Comparison of ENCODE assay signal across 8 mouse cellular contexts in the genomic region with DNA sequence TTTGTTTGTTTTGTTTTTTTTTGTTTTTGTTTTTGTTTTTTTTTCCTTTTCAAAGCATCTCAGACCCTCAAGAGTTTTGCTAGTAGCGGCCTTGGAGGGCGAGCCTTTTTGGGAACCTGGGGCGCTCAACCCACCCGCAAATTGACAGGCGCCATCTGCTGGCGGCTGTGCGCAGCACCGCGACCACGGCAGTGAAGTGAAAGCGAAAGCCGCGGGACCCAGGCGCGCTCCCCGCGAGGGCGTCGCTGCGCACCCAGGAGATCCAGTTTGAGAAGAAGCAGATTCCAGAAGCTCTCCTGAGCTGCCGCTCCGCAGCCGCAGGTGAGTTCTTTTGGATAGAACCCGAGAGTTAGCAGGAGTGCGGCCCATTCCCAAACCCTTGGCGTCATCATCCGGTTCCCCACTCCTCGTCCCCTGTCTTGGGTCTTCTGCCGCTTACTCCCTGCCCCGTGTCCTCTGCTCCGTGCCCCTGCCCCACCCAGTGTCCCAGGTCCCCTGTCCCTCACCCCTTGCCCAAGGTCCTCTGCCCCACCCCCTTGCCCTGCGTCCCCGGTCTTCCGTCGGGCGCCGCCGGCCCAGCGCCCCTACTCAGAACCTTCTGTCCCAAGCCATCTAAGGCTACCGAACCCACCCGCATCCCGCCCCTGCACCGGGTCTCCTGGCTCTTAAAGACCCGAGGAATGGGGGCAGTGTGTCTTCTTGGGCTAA. TPM values are rescaled to one million over a fixed set of nuclear protein-coding genes. Genes with fewer than 3 reads are reported as not detected.
A peak's percentile ranks its signal among the peaks of the same experiment; 100 is the strongest.
DNase-seq lines count a peak whose midpoint lies in the region; ATAC-seq and TF ChIP-seq lines count a peak whose summit lies in the region.

No protein-coding gene starts in this region.

- TF ChIP-seq POLR2A in limb, embryonic 14.5 days (IDR thresholded peaks at IDR 0.05; ENCODE audit: borderline replicate concordance, extremely low read depth, insufficient read depth, insufficient read length), result no peak

- under 1% methylated on average over 42 of the region's 44 CpGs for WGBS in embryonic facial prominence, embryonic 14.5 days
- WGBS in heart, embryonic 10.5 days, result 1% methylated on average over 44 of the region's 44 CpGs
- 1% methylated on average over 44 of the region's 44 CpGs for WGBS in kidney, embryonic 14.5 days
- 2% methylated on average over 41 of the region's 44 CpGs for WGBS in limb, embryonic 14.5 days
- 1% methylated on average over 44 of the region's 44 CpGs for WGBS in midbrain, embryonic 15.5 days

- H3K9me3 ChIP-seq in embryonic facial prominence, embryonic 14.5 days (ENCODE audit: control insufficient read depth, low read length), result no peaks in the 10 kb centered on the region
- H3K9me3 ChIP-seq in heart, embryonic 10.5 days, result no peaks in the 10 kb centered on the region
- no peaks in the 10 kb centered on the region for H3K9me3 ChIP-seq in kidney, embryonic 14.5 days (ENCODE audit: control insufficient read depth, low read length)
- H3K9me3 ChIP-seq in limb, embryonic 14.5 days (ENCODE audit: control insufficient read depth, low read length), result no peaks in the 10 kb centered on the region
- no peaks in the 10 kb centered on the region for H3K9me3 ChIP-seq in midbrain, embryonic 15.5 days

- H3K9ac ChIP-seq in embryonic facial prominence, embryonic 14.5 days (ENCODE audit: low read depth, low read length), result peak overlapping the region; percentile 73
- H3K9ac ChIP-seq in kidney, embryonic 14.5 days (ENCODE audit: low read depth, low read length), result peak overlapping the region; percentile 56
- peak overlapping the region; percentile 68 for H3K9ac ChIP-seq in limb, embryonic 14.5 days (ENCODE audit: low read depth, low read length, severe bottlenecking)
- peak overlapping the region; percentile 62 for H3K9ac ChIP-seq in midbrain, embryonic 15.5 days

- H3K36me3 ChIP-seq in embryonic facial prominence, embryonic 14.5 days (ENCODE audit: control insufficient read depth, insufficient read depth, low read length), result no peaks in the 10 kb centered on the region
- H3K36me3 ChIP-seq in heart, embryonic 10.5 days, result no peaks in the 10 kb centered on the region
- H3K36me3 ChIP-seq in kidney, embryonic 14.5 days (ENCODE audit: control insufficient read depth, insufficient read depth, low read length), result no peaks in the 10 kb centered on the region
- H3K36me3 ChIP-seq in limb, embryonic 14.5 days (ENCODE audit: control insufficient read depth, insufficient read depth, low read length), result no peaks in the 10 kb centered on the region
- no peaks in the 10 kb centered on the region for H3K36me3 ChIP-seq in midbrain, embryonic 15.5 days (replicated peaks)

- no peak overlapping the region for H3K27ac ChIP-seq in embryonic facial prominence, embryonic 14.5 days (replicated peaks; ENCODE audit: low read depth, low read length)
- peak overlapping the region; percentile 69; the same call in 1 of the 2 replicates for H3K27ac ChIP-seq in heart, embryonic 10.5 days
- no peak overlapping the region for H3K27ac ChIP-seq in kidney, embryonic 14.5 days (ENCODE audit: low read depth, low read length)
- no peak overlapping the region for H3K27ac ChIP-seq in limb, embryonic 14.5 days (replicated peaks; ENCODE audit: low read depth, low read length)
- H3K27ac ChIP-seq in midbrain, embryonic 15.5 days, result no peak overlapping the region

- peak; percentile 85 for DNase-seq in 416B (ENCODE audit: low read depth)
- peak; percentile 75 to 78 for DNase-seq in adrenal gland, postnatal 4 days (ENCODE audit: low spot score in 2 of 2)
- peak; percentile 77 for DNase-seq in embryonic facial prominence, embryonic 14.5 days (ENCODE audit: low spot score)
- peak; percentile 89 for DNase-seq in heart, embryonic 10.5 days (ENCODE audit: low spot score)
- peak; percentile 44 for DNase-seq in limb, embryonic 14.5 days (ENCODE audit: low spot score)
- DNase-seq in spleen, adult 12 weeks (ENCODE audit: low spot score), result peak; percentile 86

- peaks cover 39% of the 10 kb centered on the region for H3K27me3 ChIP-seq in embryonic facial prominence, embryonic 14.5 days (replicated peaks; ENCODE audit: control insufficient read depth, insufficient read depth, low read length)
- peaks cover 88% of the 10 kb centered on the region for H3K27me3 ChIP-seq in heart, embryonic 10.5 days (ENCODE audit: insufficient read depth, poor library complexity, severe bottlenecking)
- peaks cover 36% of the 10 kb centered on the region for H3K27me3 ChIP-seq in kidney, embryonic 14.5 days (ENCODE audit: control insufficient read depth, insufficient read depth, low read length)
- H3K27me3 ChIP-seq in limb, embryonic 14.5 days (ENCODE audit: control insufficient read depth, insufficient read depth, low read length), result peaks cover 16% of the 10 kb centered on the region; the same call in 1 of the 2 replicates
- H3K27me3 ChIP-seq in midbrain, embryonic 15.5 days (replicated peaks), result peaks cover 36% of the 10 kb centered on the region

- peak overlapping the region; percentile 89 for H3K4me2 ChIP-seq in embryonic facial prominence, embryonic 14.5 days (ENCODE audit: low read depth, low read length)
- peak overlapping the region; percentile 93 for H3K4me2 ChIP-seq in kidney, embryonic 14.5 days (replicated peaks; ENCODE audit: low read depth, low read length)
- peak overlapping the region; percentile 92 for H3K4me2 ChIP-seq in limb, embryonic 14.5 days (replicated peaks; ENCODE audit: low read depth, low read length, severe bottlenecking)
- H3K4me2 ChIP-seq in midbrain, embryonic 15.5 days, result peak overlapping the region; percentile 92

- H3K4me3 ChIP-seq in embryonic facial prominence, embryonic 14.5 days (ENCODE audit: low read depth, low read length), result peak overlapping the region; percentile 70
- H3K4me3 ChIP-seq in heart, embryonic 10.5 days, result peak overlapping the region; percentile 85
- H3K4me3 ChIP-seq in kidney, embryonic 14.5 days (ENCODE audit: low read length), result peak overlapping the region; percentile 63
- H3K4me3 ChIP-seq in limb, embryonic 14.5 days (replicated peaks; ENCODE audit: low read length), result peak overlapping the region; percentile 62
- H3K4me3 ChIP-seq in midbrain, embryonic 15.5 days, result peak overlapping the region; percentile 60

- no peaks in the 10 kb centered on the region for H3K4me1 ChIP-seq in embryonic facial prominence, embryonic 14.5 days (ENCODE audit: control insufficient read depth, insufficient read depth, low read length)
- peaks cover 13% of the 10 kb centered on the region for H3K4me1 ChIP-seq in heart, embryonic 10.5 days
- no peaks in the 10 kb centered on the region for H3K4me1 ChIP-seq in kidney, embryonic 14.5 days (ENCODE audit: control insufficient read depth, insufficient read depth, low read length)
- no peaks in the 10 kb centered on the region; the same call in 1 of the 2 replicates for H3K4me1 ChIP-seq in limb, embryonic 14.5 days (ENCODE audit: control insufficient read depth, insufficient read depth, low read length)
- H3K4me1 ChIP-seq in midbrain, embryonic 15.5 days, result peaks cover 12% of the 10 kb centered on the region

- peak; percentile 74 for ATAC-seq in embryonic facial prominence, embryonic 14.5 days (ENCODE audit: low read depth)
- peak; percentile 72 for ATAC-seq in kidney, embryonic 14.5 days (ENCODE audit: low FRiP score, low TSS enrichment)
- ATAC-seq in limb, embryonic 14.5 days (ENCODE audit: low FRiP score, low read depth), result peak; percentile 82
- 0 out of 2 replicates have a peak, but pooled peaks have one; percentile 27 for ATAC-seq in midbrain, embryonic 15.5 days (replicated peaks)

RNA-seq across cellular contexts. Expression of a gene that starts 1.1 kb away (rescaled TPM):
- total RNA-seq in adrenal gland, postnatal 4 days (2021), result 10 to 100 TPM; 32.9 to 33.2 TPM
- polyA plus RNA-seq in embryonic facial prominence, embryonic 14.5 days (2014; fragmentation: Nextera tagmentation; extraction: Ambion mirVana), result 3.3 and 4.1 TPM in 2 replicates
- 0.48 and 0.51 TPM in 2 replicates for polyA plus RNA-seq in heart, embryonic 10.5 days (2016; fragmentation: Nextera tagmentation; extraction: Ambion mirVana)
- polyA plus RNA-seq in kidney, embryonic 14.5 days (2014; fragmentation: Nextera tagmentation; extraction: Ambion mirVana), result 1.2 and 1.8 TPM in 2 replicates
- polyA plus RNA-seq in limb, embryonic 14.5 days (2012; rRNA removed), result 2.9 and 3.0 TPM in 2 replicates
- 2.3 and 2.4 TPM in 2 replicates for polyA plus RNA-seq in limb, embryonic 14.5 days (2014; fragmentation: Nextera tagmentation; extraction: Ambion mirVana)
- polyA plus RNA-seq in midbrain, embryonic 15.5 days (2015; fragmentation: Nextera tagmentation; extraction: Ambion mirVana), result 1.7 and 2.2 TPM in 2 replicates

RNA-seq across cellular contexts. Expression of a gene that starts 6.9 kb away (rescaled TPM):
- 10 to 100 TPM; 25.0 to 27.4 TPM for total RNA-seq in adrenal gland, postnatal 4 days (2021)
- polyA plus RNA-seq in embryonic facial prominence, embryonic 14.5 days (2014; fragmentation: Nextera tagmentation; extraction: Ambion mirVana), result 10.0 and 12.1 TPM in 2 replicates
- 0.86 and 0.87 TPM in 2 replicates for polyA plus RNA-seq in heart, embryonic 10.5 days (2016; fragmentation: Nextera tagmentation; extraction: Ambion mirVana)
- polyA plus RNA-seq in kidney, embryonic 14.5 days (2014; fragmentation: Nextera tagmentation; extraction: Ambion mirVana), result 4.3 and 4.8 TPM in 2 replicates
- polyA plus RNA-seq in limb, embryonic 14.5 days (2012; rRNA removed), result 6.8 and 7.3 TPM in 2 replicates
- polyA plus RNA-seq in limb, embryonic 14.5 days (2014; fragmentation: Nextera tagmentation; extraction: Ambion mirVana), result 9.2 and 9.4 TPM in 2 replicates
- 4.1 and 4.2 TPM in 2 replicates for polyA plus RNA-seq in midbrain, embryonic 15.5 days (2015; fragmentation: Nextera tagmentation; extraction: Ambion mirVana)

RNA-seq across cellular contexts. Expression of a gene that starts 16.9 kb away (rescaled TPM):
- 10 to 100 TPM; 12.6 to 15.0 TPM for total RNA-seq in adrenal gland, postnatal 4 days (2021)
- polyA plus RNA-seq in embryonic facial prominence, embryonic 14.5 days (2014; fragmentation: Nextera tagmentation; extraction: Ambion mirVana), result 2.8 and 3.8 TPM in 2 replicates
- 0.41 and 0.60 TPM in 2 replicates for polyA plus RNA-seq in heart, embryonic 10.5 days (2016; fragmentation: Nextera tagmentation; extraction: Ambion mirVana)
- polyA plus RNA-seq in kidney, embryonic 14.5 days (2014; fragmentation: Nextera tagmentation; extraction: Ambion mirVana), result 2.1 and 3.4 TPM in 2 replicates
- polyA plus RNA-seq in limb, embryonic 14.5 days (2012; rRNA removed), result 2.2 and 3.7 TPM in 2 replicates
- 3.4 and 3.9 TPM in 2 replicates for polyA plus RNA-seq in limb, embryonic 14.5 days (2014; fragmentation: Nextera tagmentation; extraction: Ambion mirVana)
- 1.5 and 2.0 TPM in 2 replicates for polyA plus RNA-seq in midbrain, embryonic 15.5 days (2015; fragmentation: Nextera tagmentation; extraction: Ambion mirVana)

RNA-seq across cellular contexts. Expression of a gene that starts 17.1 kb away (rescaled TPM):
- total RNA-seq in adrenal gland, postnatal 4 days (2021), result 10 to 100 TPM; 20.8 to 22.1 TPM
- 5.1 and 7.4 TPM in 2 replicates for polyA plus RNA-seq in embryonic facial prominence, embryonic 14.5 days (2014; fragmentation: Nextera tagmentation; extraction: Ambion mirVana)
- 0.84 and 1.2 TPM in 2 replicates for polyA plus RNA-seq in heart, embryonic 10.5 days (2016; fragmentation: Nextera tagmentation; extraction: Ambion mirVana)
- 1.9 and 2.9 TPM in 2 replicates for polyA plus RNA-seq in kidney, embryonic 14.5 days (2014; fragmentation: Nextera tagmentation; extraction: Ambion mirVana)
- 11.0 and 12.1 TPM in 2 replicates for polyA plus RNA-seq in limb, embryonic 14.5 days (2012; rRNA removed)
- polyA plus RNA-seq in limb, embryonic 14.5 days (2014; fragmentation: Nextera tagmentation; extraction: Ambion mirVana), result 11.2 and 14.2 TPM in 2 replicates
- 2.3 and 3.1 TPM in 2 replicates for polyA plus RNA-seq in midbrain, embryonic 15.5 days (2015; fragmentation: Nextera tagmentation; extraction: Ambion mirVana)

RNA-seq across cellular contexts. Expression of a gene that starts 34.2 kb away (rescaled TPM):
- total RNA-seq in adrenal gland, postnatal 4 days (2021), result under 1 TPM; 0.28 to 0.65 TPM
- polyA plus RNA-seq in embryonic facial prominence, embryonic 14.5 days (2014; fragmentation: Nextera tagmentation; extraction: Ambion mirVana), result 0.24 TPM in 1 of 2 replicates, not detected in the other
- not detected in 2 replicates for polyA plus RNA-seq in heart, embryonic 10.5 days (2016; fragmentation: Nextera tagmentation; extraction: Ambion mirVana)
- polyA plus RNA-seq in kidney, embryonic 14.5 days (2014; fragmentation: Nextera tagmentation; extraction: Ambion mirVana), result not detected in 2 replicates
- polyA plus RNA-seq in limb, embryonic 14.5 days (2012; rRNA removed), result 0.06 and 0.23 TPM in 2 replicates
- polyA plus RNA-seq in limb, embryonic 14.5 days (2014; fragmentation: Nextera tagmentation; extraction: Ambion mirVana), result 0.11 TPM in 1 of 2 replicates, not detected in the other
- 0.06 and 0.18 TPM in 2 replicates for polyA plus RNA-seq in midbrain, embryonic 15.5 days (2015; fragmentation: Nextera tagmentation; extraction: Ambion mirVana)

Comparison
In these comparisons a context has a peak if more than half of its experiments do, and no peak if none do; other contexts are left out.
1. ATAC-seq: peak in every context shown above with its lines; median percentile 82 in limb, embryonic 14.5 days; 74 in embryonic facial prominence, embryonic 14.5 days; 72 in kidney, embryonic 14.5 days; 27 in midbrain, embryonic 15.5 days.